In genomic region chr1:62984566-62984965, GRCm38 (mm10) we compare ENCODE assay signal across 8 mouse cellular contexts.
A peak's percentile ranks its signal among the peaks of the same experiment; 100 is the strongest.
DNase-seq lines count a peak whose midpoint lies in the region; ATAC-seq and TF ChIP-seq lines count a peak whose summit lies in the region.

No protein-coding gene starts in this region.

- H3K9ac ChIP-seq in heart, embryonic 14.5 days (ENCODE audit: low read length) = peak overlapping the region; percentile 62
- H3K9ac ChIP-seq in kidney, postnatal 0 days (ENCODE audit: low read depth, low read length) = 0 out of 2 replicates have a peak overlapping the region, but pooled peaks have one; percentile 41
- no peak overlapping the region for H3K9ac ChIP-seq in liver, embryonic 11.5 days (ENCODE audit: low read depth, low read length)
- no peak overlapping the region for H3K9ac ChIP-seq in stomach, embryonic 16.5 days (ENCODE audit: low read length)

- H3K36me3 ChIP-seq in heart, embryonic 14.5 days (ENCODE audit: control insufficient read depth, insufficient read depth, low read length) = no peaks in the 10 kb centered on the region
- H3K36me3 ChIP-seq in kidney, postnatal 0 days (ENCODE audit: insufficient read depth, low read length) = no peaks in the 10 kb centered on the region
- H3K36me3 ChIP-seq in liver, embryonic 11.5 days (ENCODE audit: control insufficient read depth, insufficient read depth, low read length) = no peaks in the 10 kb centered on the region
- no peaks in the 10 kb centered on the region for H3K36me3 ChIP-seq in myocyte (ENCODE audit: control insufficient read depth, insufficient read depth)
- H3K36me3 ChIP-seq in stomach, embryonic 16.5 days (ENCODE audit: control insufficient read depth, insufficient read depth, low read length) = no peaks in the 10 kb centered on the region

- no peaks in the 10 kb centered on the region for H3K27me3 ChIP-seq in heart, embryonic 14.5 days (ENCODE audit: control insufficient read depth, insufficient read depth, low read length)
- H3K27me3 ChIP-seq in kidney, postnatal 0 days (ENCODE audit: insufficient read depth, low read length) = no peaks in the 10 kb centered on the region
- no peaks in the 10 kb centered on the region for H3K27me3 ChIP-seq in liver, embryonic 11.5 days (replicated peaks; ENCODE audit: control insufficient read depth, insufficient read depth, low read length)
- no peaks in the 10 kb centered on the region for H3K27me3 ChIP-seq in myocyte (ENCODE audit: control insufficient read depth, insufficient read depth, insufficient read length)
- no peaks in the 10 kb centered on the region for H3K27me3 ChIP-seq in stomach, embryonic 16.5 days (ENCODE audit: control insufficient read depth, insufficient read depth, low read length)

- WGBS in heart, embryonic 14.5 days = 14% methylated on average over 11 of the region's 11 CpGs
- 40% methylated on average over 11 of the region's 11 CpGs for WGBS in kidney, postnatal 0 days
- WGBS in liver, embryonic 11.5 days = 36% methylated on average over 11 of the region's 11 CpGs
- 37% methylated on average over 11 of the region's 11 CpGs for WGBS in stomach, embryonic 16.5 days

- TF ChIP-seq CTCF in kidney, postnatal 0 days (IDR thresholded peaks at IDR 0.05; ENCODE audit: low read depth) = peak; percentile 73

- no peak for TF ChIP-seq POLR2A in myocyte (IDR thresholded peaks at IDR 0.05; ENCODE audit: insufficient read length, low read depth)

- ATAC-seq in heart, embryonic 14.5 days (ENCODE audit: insufficient number of reproducible peaks, insufficient read depth, low FRiP score, low read depth) = no peak
- ATAC-seq in kidney, postnatal 0 days (replicated peaks; ENCODE audit: low FRiP score, low read depth) = peak; percentile 66; the same call in 1 of the 2 replicates
- 0 out of 2 replicates have a peak, but pooled peaks have one; percentile 34 for ATAC-seq in liver, embryonic 11.5 days (replicated peaks; ENCODE audit: low FRiP score)
- peak; percentile 66; the same call in 1 of the 2 replicates for ATAC-seq in stomach, embryonic 16.5 days (ENCODE audit: insufficient read depth, low FRiP score)

- H3K9me3 ChIP-seq in heart, embryonic 14.5 days (ENCODE audit: control insufficient read depth, low read length) = no peaks in the 10 kb centered on the region
- no peaks in the 10 kb centered on the region for H3K9me3 ChIP-seq in kidney, postnatal 0 days (replicated peaks; ENCODE audit: low read length)
- no peaks in the 10 kb centered on the region for H3K9me3 ChIP-seq in liver, embryonic 11.5 days (ENCODE audit: control insufficient read depth, low read length)
- no peaks in the 10 kb centered on the region for H3K9me3 ChIP-seq in stomach, embryonic 16.5 days (replicated peaks; ENCODE audit: control insufficient read depth, low read length)

- peak overlapping the region; percentile 63 to 65 for H3K27ac ChIP-seq in heart, embryonic 14.5 days (replicated peaks in 1 of 2; ENCODE audit: control insufficient read depth in 1 of 2, insufficient read depth in 1 of 2, low read depth in 2 of 2, low read length in 2 of 2)
- H3K27ac ChIP-seq in kidney, postnatal 0 days = no peak overlapping the region
- H3K27ac ChIP-seq in liver, embryonic 11.5 days (ENCODE audit: low read depth, low read length) = no peak overlapping the region
- H3K27ac ChIP-seq in stomach, embryonic 16.5 days (ENCODE audit: low read length) = no peak overlapping the region

- H3K79me2 ChIP-seq in myocyte (ENCODE audit: control insufficient read depth, insufficient read depth) = no peaks in the 10 kb centered on the region

- 0 out of 4 replicates have a peak, but pooled peaks cover 0 to 5% of the 10 kb centered on the region in 2 experiments for H3K4me1 ChIP-seq in heart, embryonic 14.5 days (ENCODE audit: control insufficient read depth in 2 of 2, insufficient read depth in 2 of 2, low read length in 2 of 2)
- H3K4me1 ChIP-seq in kidney, postnatal 0 days (replicated peaks; ENCODE audit: insufficient read depth, low read length) = no peaks in the 10 kb centered on the region
- H3K4me1 ChIP-seq in liver, embryonic 11.5 days (replicated peaks; ENCODE audit: control insufficient read depth, insufficient read depth, low read length) = no peaks in the 10 kb centered on the region
- H3K4me1 ChIP-seq in stomach, embryonic 16.5 days (ENCODE audit: control insufficient read depth, insufficient read depth, low read length) = no peaks in the 10 kb centered on the region

- H3ac ChIP-seq in myocyte (ENCODE audit: control insufficient read depth, insufficient read length) = no peak overlapping the region

- peak; percentile 52 for DNase-seq in 3T3-L1 (ENCODE audit: low read depth, low spot score)
- peak; percentile 16 for DNase-seq in adipocyte (ENCODE audit: low spot score)
- DNase-seq in embryo, embryonic 11 days = peak; percentile 64
- peak; percentile 56 for DNase-seq in kidney, postnatal 0 days (ENCODE audit: low spot score)
- no peak for DNase-seq in liver, embryonic 11.5 days (ENCODE audit: low spot score)

- H3K4me3 ChIP-seq in heart, embryonic 14.5 days (ENCODE audit: control insufficient read depth in 1 of 2, insufficient read depth in 1 of 2, low read depth in 1 of 2, low read length in 2 of 2) = peak overlapping the region; percentile 36 to 60
- H3K4me3 ChIP-seq in kidney, postnatal 0 days (replicated peaks; ENCODE audit: low read depth, low read length) = 0 out of 2 replicates have a peak overlapping the region, but pooled peaks have one; percentile 13
- H3K4me3 ChIP-seq in liver, embryonic 11.5 days (ENCODE audit: low read depth, low read length) = peak overlapping the region; percentile 24; the same call in 1 of the 2 replicates
- H3K4me3 ChIP-seq in myocyte = no peak overlapping the region
- H3K4me3 ChIP-seq in stomach, embryonic 16.5 days (replicated peaks; ENCODE audit: low read length) = peak overlapping the region; percentile 25; the same call in 1 of the 2 replicates

- peak overlapping the region; percentile 68 for H3K4me2 ChIP-seq in heart, embryonic 14.5 days (ENCODE audit: low read length)
- peak overlapping the region; percentile 45 for H3K4me2 ChIP-seq in kidney, postnatal 0 days (ENCODE audit: low read length)
- peak overlapping the region; percentile 56 for H3K4me2 ChIP-seq in liver, embryonic 11.5 days
- H3K4me2 ChIP-seq in myocyte (ENCODE audit: low read depth) = peak overlapping the region; percentile 24
- peak overlapping the region; percentile 43 for H3K4me2 ChIP-seq in stomach, embryonic 16.5 days (ENCODE audit: low read depth, low read length)

TF ChIP-seq in myocyte, 11 proteins besides CTCF, POLR2A, EP300 and RAD21:
- TF ChIP-seq MYOG (IDR thresholded peaks at IDR 0.05; ENCODE audit: control insufficient read depth in 1 of 3, insufficient read depth in 1 of 3, insufficient read length in 2 of 3, low read depth in 2 of 3) (no peak), POLR2AphosphoS2 (IDR thresholded peaks at IDR 0.05; ENCODE audit: insufficient read length, low read depth) (no peak), SRF (IDR thresholded peaks at IDR 0.05; ENCODE audit: control insufficient read depth, insufficient read length, low read depth) (no peak), TCF12 (IDR thresholded peaks at IDR 0.05; ENCODE audit: insufficient read depth, poor library complexity, severe bottlenecking) (no peak), TCF3 (IDR thresholded peaks at IDR 0.05; ENCODE audit: insufficient read length, low read depth) (no peak), MAX (IDR thresholded peaks at IDR 0.05; ENCODE audit: low read depth) (no peak), E2F4 (IDR thresholded peaks at IDR 0.05; ENCODE audit: insufficient read depth) (no peak), REST (IDR thresholded peaks at IDR 0.05; ENCODE audit: insufficient read depth, insufficient read length) (no peak), CEBPB (IDR thresholded peaks at IDR 0.05; ENCODE audit: insufficient read depth, poor library complexity, severe bottlenecking) (no peak), MYOD1 (IDR thresholded peaks at IDR 0.05; ENCODE audit: control insufficient read depth in 1 of 3, insufficient read length in 2 of 3, low read depth in 2 of 3) (no peak), USF1 (IDR thresholded peaks at IDR 0.05; ENCODE audit: low read depth) (no peak)

Comparison
In these comparisons a context has a peak if more than half of its experiments do, and no peak if none do; other contexts are left out.
1. H3K27ac ChIP-seq: peak in heart, embryonic 14.5 days (2 of 2); none in kidney, postnatal 0 days (single experiment), liver, embryonic 11.5 days (single experiment) and stomach, embryonic 16.5 days (single experiment).
2. H3K9ac ChIP-seq: peak in heart, embryonic 14.5 days (single experiment) and kidney, postnatal 0 days (single experiment); none in liver, embryonic 11.5 days (single experiment) and stomach, embryonic 16.5 days (single experiment).
3. Peak in every context shown above with its lines, with median percentiles within 50 percentile points of each other: H3K4me2 ChIP-seq.